Mouse (Mus musculus): Measurements from ENCODE around the gene Ttc22. TPM values are rescaled to one million over a fixed set of nuclear protein-coding genes. Genes with fewer than 3 reads are reported as not detected.

The Ttc22 gene
- total and polyA plus RNA-seq, 3 experiments: 0.04 TPM; not detected in 2

- DNase-seq (ENCODE audit: low read depth, low spot score): no peak
- Histone ChIP-seq H3K27ac (ENCODE audit: control insufficient read depth, low read depth, low read length) (peak overlapping the region; percentile 87), H3K9ac (ENCODE audit: control insufficient read depth, low read depth, low read length, poor library complexity, severe bottlenecking) (no peak overlapping the region), H3K27me3 (ENCODE audit: control insufficient read depth in 1 of 2, insufficient read depth in 2 of 2, low read length in 2 of 2) (no peaks in the 10 kb centered on the region), H3K36me3 (ENCODE audit: control insufficient read depth in 1 of 2, insufficient read depth in 2 of 2, low read length in 2 of 2) (peaks cover 4 to 26% of the 10 kb centered on the region in 2 experiments), H3K9me3 (replicated peaks; ENCODE audit: insufficient read depth, low read length) (no peaks in the 10 kb centered on the region), H3K79me2 (ENCODE audit: control insufficient read depth, insufficient read depth, low read length, poor library complexity) (no peaks in the 10 kb centered on the region), H3K4me3 (ENCODE audit: control insufficient read depth in 1 of 2, insufficient read depth in 1 of 2, low read depth in 2 of 2, low read length in 2 of 2) (no peak overlapping the region), H3K4me1 (ENCODE audit: control insufficient read depth in 1 of 2, insufficient read depth in 2 of 2, low read length in 2 of 2) (peaks cover 18 to 30% of the 10 kb centered on the region in 2 experiments)
- no peak for TF ChIP-seq POLR2AphosphoS5 (IDR thresholded peaks at IDR 0.05; ENCODE audit: borderline replicate concordance, low read depth, low read length)
- TF ChIP-seq SIN3A (IDR thresholded peaks at IDR 0.05; ENCODE audit: low read length): no peak
- no peak for TF ChIP-seq ETS1 (IDR thresholded peaks at IDR 0.05; ENCODE audit: low read depth, low read length)
- TF ChIP-seq NRF1 (IDR thresholded peaks at IDR 0.05; ENCODE audit: insufficient read depth, low read depth, low read length, poor library complexity, severe bottlenecking): no peak
- no peak for TF ChIP-seq GABPA (IDR thresholded peaks at IDR 0.05; ENCODE audit: low read depth, low read length)
- TF ChIP-seq NELFE (IDR thresholded peaks at IDR 0.05; ENCODE audit: low read depth, low read length): no peak
- TF ChIP-seq RAD21 (IDR thresholded peaks at IDR 0.05; ENCODE audit: low read depth, low read length): no peak
- no peak for TF ChIP-seq E2F4 (IDR thresholded peaks at IDR 0.05; ENCODE audit: borderline replicate concordance, low read depth, low read length)
- TF ChIP-seq BHLHE40 (IDR thresholded peaks at IDR 0.05; ENCODE audit: borderline replicate concordance, low read depth, low read length): no peak
- no peak for TF ChIP-seq GATA1 (IDR thresholded peaks at IDR 0.05; ENCODE audit: low read depth, low read length)
- no peak for TF ChIP-seq JUND (IDR thresholded peaks at IDR 0.05; ENCODE audit: low read depth, low read length)
- TF ChIP-seq EP300 (IDR thresholded peaks at IDR 0.05; ENCODE audit: low read depth in 1 of 2, low read length in 2 of 2): no peak
- TF ChIP-seq POLR2A (IDR thresholded peaks at IDR 0.05; ENCODE audit: control insufficient read depth in 1 of 2, insufficient read depth in 1 of 2, low read depth in 1 of 2, low read length in 2 of 2, poor library complexity in 1 of 2): no peak
- no peak for TF ChIP-seq MEF2A (IDR thresholded peaks at IDR 0.05; ENCODE audit: extremely low read depth, insufficient replicate concordance, low read depth, low read length, poor library complexity, severe bottlenecking)
- no peak for TF ChIP-seq CHD2 (IDR thresholded peaks at IDR 0.05; ENCODE audit: low read length)
- TF ChIP-seq MYC (IDR thresholded peaks at IDR 0.05; ENCODE audit: low read depth, low read length): no peak
- TF ChIP-seq CHD1 (IDR thresholded peaks at IDR 0.05; ENCODE audit: low read depth, low read length): no peak
- TF ChIP-seq ZMIZ1 (IDR thresholded peaks at IDR 0.05; ENCODE audit: low read depth, low read length): no peak
Measured at GRCm38 (mm10) chr4:106581865-106582204, 40.4 kb upstream of the Ttc22 start.

- Histone ChIP-seq H3K79me2 (ENCODE audit: control insufficient read depth, insufficient read depth, low read length, poor library complexity) (no peaks in the 10 kb centered on the region), H3K4me3 (ENCODE audit: control insufficient read depth in 1 of 2, insufficient read depth in 1 of 2, low read depth in 2 of 2, low read length in 2 of 2) (no peak overlapping the region), H3K27me3 (ENCODE audit: control insufficient read depth in 1 of 2, insufficient read depth in 2 of 2, low read length in 2 of 2) (no peaks in the 10 kb centered on the region), H3K27ac (ENCODE audit: control insufficient read depth, low read depth, low read length) (peak overlapping the region; percentile 87), H3K36me3 (ENCODE audit: control insufficient read depth in 1 of 2, insufficient read depth in 2 of 2, low read length in 2 of 2) (peaks cover 4 to 26% of the 10 kb centered on the region in 2 experiments), H3K9me3 (replicated peaks; ENCODE audit: insufficient read depth, low read length) (no peaks in the 10 kb centered on the region), H3K4me1 (ENCODE audit: control insufficient read depth in 1 of 2, insufficient read depth in 2 of 2, low read length in 2 of 2) (peaks cover 18 to 30% of the 10 kb centered on the region in 2 experiments), H3K9ac (ENCODE audit: control insufficient read depth, low read depth, low read length, poor library complexity, severe bottlenecking) (peak overlapping the region; percentile 34)
- peak; percentile 87 for DNase-seq (ENCODE audit: low read depth, low spot score)
- TF ChIP-seq TCF12 (IDR thresholded peaks at IDR 0.05; ENCODE audit: low read depth, low read length) (0 out of 2 replicates have a peak, but pooled peaks have one; percentile 17), ZMIZ1 (IDR thresholded peaks at IDR 0.05; ENCODE audit: low read depth, low read length) (no peak), UBTF (IDR thresholded peaks at IDR 0.05; ENCODE audit: borderline replicate concordance, insufficient read depth, low read depth, low read length) (no peak), RCOR1 (IDR thresholded peaks at IDR 0.05; ENCODE audit: low read depth, low read length) (no peak), MYC (IDR thresholded peaks at IDR 0.05; ENCODE audit: low read depth, low read length) (peak; percentile 80), MXI1 (IDR thresholded peaks at IDR 0.05; ENCODE audit: low read depth, low read length) (peak; percentile 43; the same call in 1 of the 2 replicates), TAL1 (IDR thresholded peaks at IDR 0.05; ENCODE audit: low read length) (peak; percentile 65), TBP (IDR thresholded peaks at IDR 0.05; ENCODE audit: low read depth, low read length) (peak; percentile 53; the same call in 1 of the 2 replicates), USF2 (IDR thresholded peaks at IDR 0.05; ENCODE audit: borderline replicate concordance in 1 of 2, insufficient read depth in 1 of 2, low read depth in 1 of 2, low read length in 2 of 2) (no peak), GABPA (IDR thresholded peaks at IDR 0.05; ENCODE audit: low read depth, low read length) (no peak), ZC3H11A (IDR thresholded peaks at IDR 0.05; ENCODE audit: low read depth, low read length) (no peak), CHD1 (IDR thresholded peaks at IDR 0.05; ENCODE audit: low read depth, low read length) (no peak), BHLHE40 (IDR thresholded peaks at IDR 0.05; ENCODE audit: borderline replicate concordance, low read depth, low read length) (no peak), NELFE (IDR thresholded peaks at IDR 0.05; ENCODE audit: low read depth, low read length) (no peak), USF1 (IDR thresholded peaks at IDR 0.05; ENCODE audit: low read depth, low read length) (no peak), SIN3A (IDR thresholded peaks at IDR 0.05; ENCODE audit: low read length) (peak; percentile 53; the same call in 1 of the 2 replicates), NRF1 (IDR thresholded peaks at IDR 0.05; ENCODE audit: insufficient read depth, low read depth, low read length, poor library complexity, severe bottlenecking) (no peak), SMC3 (IDR thresholded peaks at IDR 0.05; ENCODE audit: low read depth, low read length) (no peak), CHD2 (IDR thresholded peaks at IDR 0.05; ENCODE audit: low read length) (no peak)
Measured at GRCm38 (mm10) chr4:106582428-106583153, 39.6 kb upstream of the Ttc22 start.

All from MEL (cell line).